Mouse (Mus musculus) neural tube, embryonic 11.5 days (tissue): ENCODE data around the gene Kxd1. TPM values are rescaled to one million over a fixed set of nuclear protein-coding genes. Genes with fewer than 3 reads are reported as not detected.

Source experiments
- ATAC-seq: fragments of 200-750 bp; cut with Nextera tagmentation; 2 replicates; pipeline ENCODE4 v1.8.0; 2017; ENCODE audit warnings: moderate number of reproducible peaks, mild to moderate bottlenecking, moderate TSS enrichment, moderate library complexity; ENCODE audit not compliant: insufficient read depth, low FRiP score, low TSS enrichment
- DNase-seq: peaks from one replicate; pipeline ENCODE4 v3.0.0-alpha.2; 2015; ENCODE audit warnings: low spot score
- H3K27ac ChIP-seq: fragments of 300-500 bp; sonication (generic); 2 replicates; pipeline ENCODE4 v1.5.1; 2014; ENCODE audit warnings: low read depth, mild to moderate bottlenecking, low read length
- H3K27me3 ChIP-seq: fragments of 300-500 bp; sonication (generic); 2 replicates; pipeline ENCODE4 v1.6.1; 2014; ENCODE audit warnings: mild to moderate bottlenecking, low read length, mixed read lengths; ENCODE audit not compliant: control insufficient read depth, insufficient read depth
- H3K36me3 ChIP-seq: fragments of 300-500 bp; sonication (generic); 2 replicates; pipeline ENCODE4 v1.6.1; 2014; ENCODE audit warnings: mild to moderate bottlenecking, low read length, moderate library complexity, mixed read lengths; ENCODE audit not compliant: control insufficient read depth, insufficient read depth
- H3K4me1 ChIP-seq: fragments of 300-500 bp; sonication (generic); 2 replicates; pipeline ENCODE4 v1.6.1; 2014; ENCODE audit warnings: low read length, mixed read lengths; ENCODE audit not compliant: control insufficient read depth, insufficient read depth
- H3K4me2 ChIP-seq: fragments of 300-500 bp; sonication (generic); 2 replicates; pipeline ENCODE4 v1.6.1; 2014; ENCODE audit warnings: low read depth, mild to moderate bottlenecking, moderate library complexity
- H3K4me3 ChIP-seq: fragments of 300-500 bp; sonication (generic); 2 replicates; pipeline ENCODE4 v1.5.1; 2014; ENCODE audit warnings: low read depth, low read length
- H3K9ac ChIP-seq: fragments of 300-500 bp; sonication (generic); 2 replicates; pipeline ENCODE4 v1.6.1; 2014; ENCODE audit warnings: mild to moderate bottlenecking, low read length
- H3K9me3 ChIP-seq: fragments of 300-500 bp; sonication (generic); 2 replicates; pipeline ENCODE4 v1.6.1; 2016; ENCODE audit warnings: low read length; ENCODE audit not compliant: control insufficient read depth
- WGBS: fragments of 180-500 bp; shearing (Covaris S2); extraction: QIAGEN DNeasy Blood & Tissue Kit; methylation state at CpG from one replicate; pipeline ENCODE4 v1.1.7; 2014; 5-methylcytosine and 5-hydroxymethylcytosine counted together
- polyA plus RNA-seq: library from polyadenylated mRNA; unstranded; fragments of >200 nt; fragmentation: Nextera tagmentation; extraction: Ambion mirVana; gene quantifications from 2 replicates; pipeline ENCODE4 v1.2.1, GENCODE M21; 2014

Gene Kxd1
- polyA plus RNA-seq, 1 experiment from 2014 or later: 49.8 TPM

- Histone ChIP-seq H3K36me3 (peaks cover 10% of the 10 kb centered on the region), H3K27ac (no peak overlapping the region), H3K9me3 (no peaks in the 10 kb centered on the region), H3K27me3 (no peaks in the 10 kb centered on the region), H3K4me2 (peak overlapping the region; percentile 80), H3K9ac (peak overlapping the region; percentile 55; the same call in 1 of the 2 replicates), H3K4me1 (peaks cover 13% of the 10 kb centered on the region), H3K4me3 (peak overlapping the region; percentile 71)
- ATAC-seq (no peak), DNase-seq (no peak)
- 70% methylated on average over 7 of the region's 7 CpGs for WGBS
These were observed 12.8 kb upstream of the Kxd1 start for GRCm38 (mm10) chr8:70540507-70541071.

GRCm38 (mm10) chr8:70540013-70540506 lies 12.3 kb upstream of the Kxd1 start:
- Histone ChIP-seq H3K9me3 (no peaks in the 10 kb centered on the region), H3K4me2 (peak overlapping the region; percentile 80), H3K4me3 (peak overlapping the region; percentile 71), H3K4me1 (peaks cover 13% of the 10 kb centered on the region), H3K27ac (no peak overlapping the region), H3K27me3 (no peaks in the 10 kb centered on the region), H3K36me3 (peaks cover 12% of the 10 kb centered on the region), H3K9ac (peak overlapping the region; percentile 55)
- 12% methylated on average over 4 of the region's 4 CpGs for WGBS
- DNase-seq: no peak
- no peak for ATAC-seq

- Histone ChIP-seq H3K36me3 (peaks cover 12% of the 10 kb centered on the region), H3K27ac (peak within 1 kb of the TSS; percentile 82), H3K4me3 (peak within 1 kb of the TSS; percentile 71), H3K9ac (peak within 1 kb of the TSS; percentile 55), H3K9me3 (no peaks in the 10 kb centered on the region), H3K4me1 (peaks cover 13% of the 10 kb centered on the region), H3K27me3 (no peaks in the 10 kb centered on the region), H3K4me2 (peak within 1 kb of the TSS; percentile 80)
- under 1% methylated on average over 57 of the region's 58 CpGs for WGBS
- ATAC-seq (peak; percentile 85), DNase-seq (peak; percentile 99)
These were observed 11.5 kb upstream of the Kxd1 start, which contains the start of gene Ell for GRCm38 (mm10) chr8:70539077-70539813. TSS of gene Ell (plus strand) at chr8:70539457.

- peak overlapping the region; percentile 2; the same call in 1 of the 2 replicates for H3K9ac ChIP-seq
- H3K27ac ChIP-seq: peak overlapping the region; percentile 82
- peak overlapping the region; percentile 80 for H3K4me2 ChIP-seq
- H3K4me3 ChIP-seq: peak overlapping the region; percentile 71
- H3K27me3 ChIP-seq: no peaks in the 10 kb centered on the region
- under 1% methylated on average over 32 of the region's 32 CpGs for WGBS
- H3K9me3 ChIP-seq: no peaks in the 10 kb centered on the region
- ATAC-seq: peak; percentile 81
- peak; percentile 100 for DNase-seq
- peaks cover 13% of the 10 kb centered on the region for H3K4me1 ChIP-seq
- H3K36me3 ChIP-seq: peaks cover 12% of the 10 kb centered on the region
These were observed 10.9 kb upstream of the Kxd1 start for GRCm38 (mm10) chr8:70538633-70539076.

GRCm38 (mm10) chr8:70538024-70538579 lies 10.3 kb upstream of the Kxd1 start:
- Histone ChIP-seq H3K4me3 (peak overlapping the region; percentile 71), H3K9ac (no peak overlapping the region; the same call in 1 of the 2 replicates), H3K9me3 (no peaks in the 10 kb centered on the region), H3K27me3 (no peaks in the 10 kb centered on the region), H3K27ac (peak overlapping the region; percentile 58; the same call in 1 of the 2 replicates), H3K4me2 (peak overlapping the region; percentile 80), H3K36me3 (peaks cover 12% of the 10 kb centered on the region), H3K4me1 (peaks cover 13% of the 10 kb centered on the region)
- whole genome bisulfite sequencing: 15% methylated on average over 24 of the region's 24 CpGs
- ATAC-seq: peak; percentile 22
- peak; percentile 46 for DNase-seq

- Histone ChIP-seq H3K27me3 (no peaks in the 10 kb centered on the region), H3K4me2 (no peak overlapping the region), H3K4me3 (no peak overlapping the region; the same call in 1 of the 2 replicates), H3K27ac (no peak overlapping the region), H3K9me3 (no peaks in the 10 kb centered on the region), H3K4me1 (peaks cover 9% of the 10 kb centered on the region), H3K36me3 (peaks cover 16% of the 10 kb centered on the region), H3K9ac (no peak overlapping the region)
- ATAC-seq (no peak), DNase-seq (no peak)
- WGBS: 100% methylated on average over 2 of the region's 2 CpGs
These were observed 7.9 kb upstream of the Kxd1 start for GRCm38 (mm10) chr8:70535701-70536100.

GRCm38 (mm10) chr8:70535221-70535620 lies 7.5 kb upstream of the Kxd1 start:
- 95% methylated on average over 3 of the region's 3 CpGs for WGBS
- no peak for ATAC-seq
- H3K36me3 ChIP-seq: peaks cover 16% of the 10 kb centered on the region

GRCm38 (mm10) chr8:70534281-70534680 lies 6.5 kb upstream of the Kxd1 start:
- H3K9ac ChIP-seq: no peak overlapping the region
- peaks cover 3% of the 10 kb centered on the region; the same call in 1 of the 2 replicates for H3K4me1 ChIP-seq
- no peak overlapping the region for H3K4me2 ChIP-seq
- ATAC-seq (no peak), DNase-seq (no peak)
- H3K9me3 ChIP-seq: no peaks in the 10 kb centered on the region
- no peak overlapping the region for H3K4me3 ChIP-seq
- WGBS: 97% methylated on average over 12 of the region's 12 CpGs
- no peak overlapping the region for H3K27ac ChIP-seq
- H3K27me3 ChIP-seq: no peaks in the 10 kb centered on the region
- H3K36me3 ChIP-seq: peaks cover 20% of the 10 kb centered on the region

More at GRCm38 (mm10) chr8:70535221-70535620, 7.5 kb upstream of the Kxd1 start:
- no peaks in the 10 kb centered on the region for H3K9me3 ChIP-seq
- no peak for DNase-seq
- no peak overlapping the region for H3K4me3 ChIP-seq
- H3K27me3 ChIP-seq: no peaks in the 10 kb centered on the region
- peaks cover 6% of the 10 kb centered on the region for H3K4me1 ChIP-seq
- no peak overlapping the region for H3K4me2 ChIP-seq
- no peak overlapping the region for H3K27ac ChIP-seq
- no peak overlapping the region for H3K9ac ChIP-seq
